Mouse (Mus musculus) neural tube, embryonic 14.5 days (tissue): ENCODE measurements around the gene Rps6kb2. TPM values are rescaled to one million over a fixed set of nuclear protein-coding genes. Genes with fewer than 3 reads are reported as not detected.

Experiments
- ATAC-seq: fragments of 200-750 bp; cut with Nextera tagmentation; 2 replicates; pipeline ENCODE4 v1.8.0; 2017; ENCODE audit warnings: low read depth, mild to moderate bottlenecking, moderate TSS enrichment, moderate library complexity
- H3K27ac ChIP-seq: fragments of 300-500 bp; sonication (generic); 2 replicates; pipeline ENCODE4 v1.5.1; 2014; ENCODE audit warnings: low read depth, mild to moderate bottlenecking, control low read depth, low read length, moderate library complexity, mixed read lengths
- H3K27me3 ChIP-seq: fragments of 300-500 bp; sonication (generic); 2 replicates; pipeline ENCODE4 v1.6.1; 2014; ENCODE audit warnings: low read length; ENCODE audit not compliant: control insufficient read depth, insufficient read depth
- H3K36me3 ChIP-seq: fragments of 300-500 bp; sonication (generic); 2 replicates; pipeline ENCODE4 v1.6.1; 2014; ENCODE audit warnings: low read length, mixed read lengths; ENCODE audit not compliant: control insufficient read depth, insufficient read depth
- H3K4me1 ChIP-seq: fragments of 300-500 bp; sonication (generic); 2 replicates; pipeline ENCODE4 v1.6.1; 2014; ENCODE audit warnings: low read length; ENCODE audit not compliant: control insufficient read depth, insufficient read depth
- H3K4me2 ChIP-seq: fragments of 300-500 bp; sonication (generic); 2 replicates; pipeline ENCODE4 v1.6.1; 2014; ENCODE audit warnings: mild to moderate bottlenecking, low read depth, low read length, control low read depth
- H3K4me3 ChIP-seq: fragments of 300-500 bp; sonication (generic); 2 replicates; pipeline ENCODE4 v1.5.1; 2014; ENCODE audit warnings: low read depth, low read length, control low read depth, mixed read lengths
- H3K9ac ChIP-seq: fragments of 300-500 bp; sonication (generic); replicated peaks from 2 replicates; pipeline ENCODE4 v1.6.1; 2014; ENCODE audit warnings: low read depth, mild to moderate bottlenecking, control low read depth, low read length, mixed read lengths
- H3K9me3 ChIP-seq: fragments of 300-500 bp; sonication (generic); 2 replicates; pipeline ENCODE4 v1.6.1; 2016; ENCODE audit warnings: low read length; ENCODE audit not compliant: control insufficient read depth
- WGBS: fragments of 180-500 bp; shearing (Covaris S2); extraction: QIAGEN DNeasy Blood & Tissue Kit; methylation state at CpG from one replicate; pipeline ENCODE4 v1.1.7; 2014; 5-methylcytosine and 5-hydroxymethylcytosine counted together
- polyA plus RNA-seq: library from polyadenylated mRNA; unstranded; fragments of >200 nt; fragmentation: Nextera tagmentation; extraction: Ambion mirVana; gene quantifications from 2 replicates; pipeline ENCODE4 v1.2.1, GENCODE M21; 2014

The Rps6kb2 gene
- polyA plus RNA-seq, 1 experiment from 2014 or later: 40.9 TPM

DNA sequence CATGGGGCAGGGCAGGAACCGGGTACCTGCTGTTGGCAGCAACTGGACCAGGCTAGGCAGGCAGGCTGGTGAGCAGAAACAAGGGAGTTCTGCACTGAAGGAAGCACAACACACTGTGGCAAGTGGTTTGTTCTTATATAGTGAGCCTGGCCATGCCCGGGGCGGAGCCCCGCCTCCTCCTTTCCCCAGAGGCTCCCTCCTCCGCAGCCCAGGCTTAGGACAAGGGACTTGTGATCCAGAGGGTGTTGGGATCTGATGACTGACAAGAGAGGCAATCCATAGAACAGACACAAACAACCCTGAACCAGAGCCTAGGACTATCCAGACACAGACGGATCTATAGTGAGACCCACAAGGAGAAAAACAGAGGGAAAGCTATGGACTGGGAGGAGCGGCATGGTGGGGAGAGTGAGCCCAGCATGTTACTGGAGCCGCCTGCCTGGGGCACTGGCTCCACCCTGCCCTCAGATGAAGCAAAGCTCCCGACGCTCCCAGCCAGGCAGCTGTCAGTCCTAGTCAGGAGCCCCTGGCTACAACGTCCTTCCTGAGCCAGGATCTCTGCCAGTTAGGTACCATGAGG, 12.3 kb upstream of the Rps6kb2 start, which contains the start of gene Carns1:
TSS of gene Carns1 (minus strand) at position 112 of the 580 bp plus-strand sequence.
- Histone ChIP-seq H3K4me3 (no peak within 1 kb of the TSS), H3K27ac (no peak within 1 kb of the TSS), H3K4me1 (0 out of 2 replicates have a peak, but pooled peaks cover 4% of the 10 kb centered on the region), H3K4me2 (peak within 1 kb of the TSS; percentile 27), H3K9me3 (no peaks in the 10 kb centered on the region), H3K36me3 (no peaks in the 10 kb centered on the region), H3K9ac (peak within 1 kb of the TSS; percentile 16), H3K27me3 (no peaks in the 10 kb centered on the region)
- 2% methylated on average over 11 of the region's 11 CpGs for WGBS
- ATAC-seq: peak; percentile 35; the same call in 1 of the 2 replicates

DNA sequence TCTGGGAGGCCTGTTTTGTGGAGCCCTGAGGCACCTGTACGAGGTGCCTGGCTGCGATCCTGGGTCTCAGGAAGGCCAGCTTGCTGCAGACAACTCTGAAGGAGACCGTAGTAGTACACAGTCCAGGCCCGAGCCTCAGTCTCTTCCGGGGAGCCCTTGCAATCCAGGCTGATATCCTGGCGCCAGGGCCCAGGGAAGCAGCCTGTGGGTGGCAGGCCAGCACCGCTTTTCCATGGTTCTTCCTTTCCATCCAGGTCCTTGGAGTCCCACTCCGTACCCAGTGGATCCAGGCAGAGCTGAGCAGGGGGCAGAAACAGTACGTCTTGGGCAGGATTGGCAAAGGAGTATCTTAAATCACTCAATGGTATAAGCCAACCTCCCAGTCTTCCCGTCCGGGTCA, 9.8 kb upstream of the Rps6kb2 start:
- H3K9ac ChIP-seq: no peak overlapping the region

DNA sequence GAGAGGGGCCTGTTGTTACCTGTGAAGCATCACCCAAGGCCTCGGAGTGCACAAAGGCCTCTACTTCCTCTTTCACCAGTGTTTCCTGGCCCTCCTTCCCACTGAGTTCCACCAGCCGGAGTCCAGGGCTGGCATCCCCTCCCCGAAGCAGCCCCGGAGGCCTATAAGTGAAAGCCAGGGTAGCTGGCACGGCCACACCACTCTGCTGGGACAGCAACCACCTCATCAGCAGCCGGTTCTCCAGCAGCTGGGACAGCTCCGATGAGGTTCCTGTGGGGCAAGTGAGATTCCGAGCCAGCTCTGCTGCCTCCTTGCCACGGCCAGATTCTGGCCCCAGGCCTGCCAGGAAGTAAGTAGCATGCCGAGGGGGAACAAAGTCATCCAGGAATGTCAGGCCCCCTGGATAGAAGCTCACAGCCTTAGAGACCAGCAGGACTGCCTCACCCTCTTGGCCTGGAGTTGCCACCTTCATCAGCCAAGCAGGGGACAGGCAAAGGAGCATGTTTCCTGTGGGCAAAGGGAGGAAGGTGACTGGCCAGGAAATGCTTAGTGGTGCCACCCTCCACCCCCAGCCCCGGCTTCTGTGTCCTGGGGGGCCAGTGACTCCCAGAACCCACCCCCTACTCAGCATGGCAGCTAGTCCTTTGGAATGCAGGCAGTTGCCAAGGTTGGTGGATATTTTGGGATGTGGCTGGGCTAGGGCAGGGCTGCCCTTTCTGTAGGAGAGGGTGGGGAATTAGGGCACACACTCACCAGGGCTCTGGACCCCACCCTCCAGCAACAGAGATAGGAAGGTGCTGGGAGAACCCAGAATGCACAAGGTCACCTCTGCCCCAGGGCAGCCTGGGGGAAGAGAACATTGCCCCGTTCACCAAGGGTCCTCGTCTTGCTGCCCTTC, 8.5 kb upstream of the Rps6kb2 start:
- Histone ChIP-seq H3K9me3 (no peaks in the 10 kb centered on the region), H3K36me3 (no peaks in the 10 kb centered on the region), H3K27me3 (no peaks in the 10 kb centered on the region), H3K4me3 (no peak overlapping the region), H3K4me2 (no peak overlapping the region), H3K4me1 (peaks cover 10% of the 10 kb centered on the region; the same call in 1 of the 2 replicates), H3K27ac (no peak overlapping the region), H3K9ac (no peak overlapping the region)
- ATAC-seq: no peak
- 76% methylated on average over 13 of the region's 13 CpGs for WGBS

More for the DNA sequence above, 9.8 kb upstream of the Rps6kb2 start:
- Histone ChIP-seq H3K9me3 (no peaks in the 10 kb centered on the region), H3K4me3 (no peak overlapping the region), H3K27ac (no peak overlapping the region), H3K36me3 (no peaks in the 10 kb centered on the region), H3K27me3 (no peaks in the 10 kb centered on the region), H3K4me2 (no peak overlapping the region), H3K4me1 (peaks cover 10% of the 10 kb centered on the region; the same call in 1 of the 2 replicates)
- no peak for ATAC-seq
- WGBS: 56% methylated on average over 11 of the region's 11 CpGs

DNA sequence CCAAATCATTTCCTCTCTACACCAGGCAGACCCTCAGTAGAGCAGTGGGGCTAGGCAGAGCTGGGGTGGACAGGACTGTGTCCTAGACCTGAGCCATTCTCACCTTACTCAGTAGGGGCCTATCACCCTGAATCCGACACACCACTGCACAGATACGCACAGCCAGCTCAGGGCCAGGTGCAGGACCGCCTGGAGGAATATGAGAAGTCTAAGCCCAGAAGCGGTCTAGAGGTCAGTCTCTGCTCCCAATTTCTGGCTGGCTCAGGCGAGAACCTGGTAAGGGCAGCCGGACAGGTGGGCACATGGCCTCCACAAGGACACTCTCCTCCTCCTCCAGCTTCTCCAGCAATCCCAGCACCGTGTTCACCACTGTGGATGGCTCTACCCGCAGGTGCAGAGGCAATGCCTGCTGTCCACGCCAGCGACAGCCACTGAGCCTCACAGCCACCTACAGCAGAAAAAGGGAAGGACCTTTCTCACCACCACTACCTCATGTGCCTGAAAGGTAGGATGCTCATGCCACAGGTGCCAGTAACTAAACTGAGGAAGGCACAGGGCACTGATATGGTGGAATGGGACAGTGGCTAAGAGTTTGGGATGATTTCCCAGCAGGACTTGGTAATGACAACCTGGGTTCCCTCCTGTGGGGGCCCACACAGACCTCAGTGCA, 7.7 kb upstream of the Rps6kb2 start:
- no peak overlapping the region for H3K27ac ChIP-seq
- no peaks in the 10 kb centered on the region for H3K27me3 ChIP-seq
- WGBS: 94% methylated on average over 10 of the region's 10 CpGs
- ATAC-seq: no peak
- H3K4me1 ChIP-seq: peaks cover 10% of the 10 kb centered on the region; the same call in 1 of the 2 replicates
- H3K36me3 ChIP-seq: no peaks in the 10 kb centered on the region
- H3K9ac ChIP-seq: no peak overlapping the region
- H3K4me3 ChIP-seq: no peak overlapping the region
- no peaks in the 10 kb centered on the region for H3K9me3 ChIP-seq
- H3K4me2 ChIP-seq: no peak overlapping the region

DNA sequence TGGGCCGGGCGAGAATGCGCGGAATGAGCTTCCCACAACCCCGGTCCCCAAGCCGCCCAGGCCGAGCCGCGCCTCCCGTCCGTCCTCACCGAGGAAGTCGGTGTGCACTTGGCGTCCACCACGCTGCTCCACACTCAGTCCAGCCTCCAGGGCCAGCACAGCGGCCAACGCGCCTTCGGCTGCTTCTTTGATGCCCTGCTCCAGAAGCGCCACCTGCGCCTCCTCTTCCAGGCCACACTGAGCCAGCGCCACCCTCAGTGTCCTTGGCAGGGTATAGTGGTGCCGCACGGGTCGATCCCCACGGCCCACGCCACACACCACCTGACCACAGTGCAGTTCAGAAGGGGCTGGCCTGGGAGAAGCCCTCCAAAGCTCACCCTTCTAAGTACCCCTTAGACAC, 6.7 kb upstream of the Rps6kb2 start:
- 5% methylated on average over 27 of the region's 27 CpGs for WGBS
- Histone ChIP-seq H3K4me1 (peaks cover 6% of the 10 kb centered on the region; the same call in 1 of the 2 replicates), H3K4me3 (peak overlapping the region; percentile 39), H3K4me2 (peak overlapping the region; percentile 82), H3K36me3 (no peaks in the 10 kb centered on the region), H3K27me3 (no peaks in the 10 kb centered on the region), H3K9ac (peak overlapping the region; percentile 76), H3K9me3 (no peaks in the 10 kb centered on the region), H3K27ac (peak overlapping the region; percentile 93)
- peak; percentile 48 for ATAC-seq

DNA sequence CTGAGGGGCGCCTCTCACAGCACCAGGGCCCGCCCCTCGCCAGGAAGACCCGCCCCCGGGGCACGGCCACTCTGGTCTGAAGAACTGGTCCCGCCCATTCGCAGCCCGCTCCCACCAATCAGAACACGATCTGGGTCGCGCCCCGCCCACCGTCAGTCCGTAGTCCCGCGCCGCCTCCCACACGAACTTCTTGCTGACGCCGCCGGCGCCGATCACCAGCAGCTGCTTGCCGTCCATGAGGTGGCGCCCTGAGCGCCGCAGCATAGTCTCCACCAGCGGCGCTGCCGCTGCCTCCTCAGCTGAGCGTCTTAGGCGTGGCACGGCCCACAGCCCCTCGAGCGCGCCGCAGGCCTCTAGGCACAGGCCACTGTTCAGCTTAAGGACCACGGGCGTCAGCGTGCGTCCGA, 6.2 kb upstream of the Rps6kb2 start:
- Histone ChIP-seq H3K4me3 (peak overlapping the region; percentile 39), H3K9ac (peak overlapping the region; percentile 76), H3K36me3 (no peaks in the 10 kb centered on the region), H3K27me3 (no peaks in the 10 kb centered on the region), H3K4me1 (peaks cover 6% of the 10 kb centered on the region; the same call in 1 of the 2 replicates), H3K9me3 (no peaks in the 10 kb centered on the region), H3K4me2 (peak overlapping the region; percentile 82), H3K27ac (peak overlapping the region; percentile 93)
- ATAC-seq: peak; percentile 94
- under 1% methylated on average over 43 of the region's 43 CpGs for WGBS

DNA sequence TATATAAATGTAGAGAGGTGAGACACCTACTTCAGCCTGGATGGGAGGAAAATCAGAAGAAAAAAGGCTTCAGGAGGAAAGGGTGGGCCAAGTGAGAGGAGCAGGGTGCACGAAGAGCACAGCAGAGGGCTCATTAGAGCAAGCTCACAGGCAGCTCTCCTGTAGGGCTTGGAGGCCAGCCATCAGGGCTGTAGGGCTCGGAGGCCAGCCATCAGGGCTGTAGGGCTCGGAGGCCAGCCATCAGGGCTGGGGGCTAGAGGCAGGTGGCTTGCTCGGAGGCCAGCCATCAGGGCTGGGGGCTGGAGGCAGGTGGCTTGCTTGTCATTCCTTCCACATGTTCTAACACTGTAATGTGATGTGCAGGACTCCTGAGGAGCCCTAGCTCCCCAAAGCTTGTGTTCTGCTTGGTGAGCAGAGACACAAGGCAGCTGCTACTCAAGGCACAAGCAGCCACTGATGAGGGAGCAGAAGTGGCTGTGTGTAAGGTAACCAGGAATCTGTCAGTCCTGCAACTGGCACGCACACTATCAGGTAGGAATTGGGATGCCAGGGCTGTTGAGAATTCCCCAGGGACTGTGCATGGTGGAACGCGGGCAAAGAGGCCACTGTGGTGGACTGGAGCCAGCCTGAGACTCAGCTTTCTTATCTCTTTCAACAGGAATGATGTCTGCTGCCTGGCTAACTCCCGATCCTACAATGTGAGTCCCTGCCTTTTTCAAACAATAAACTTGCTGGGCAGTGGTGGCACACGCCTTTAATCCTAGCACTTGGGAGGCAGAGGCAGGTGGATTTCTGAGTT, 3.7 kb upstream of the Rps6kb2 start:
- Histone ChIP-seq H3K4me2 (no peak overlapping the region), H3K4me3 (no peak overlapping the region), H3K4me1 (peaks cover 16% of the 10 kb centered on the region), H3K9ac (no peak overlapping the region), H3K36me3 (no peaks in the 10 kb centered on the region), H3K9me3 (no peaks in the 10 kb centered on the region), H3K27ac (no peak overlapping the region), H3K27me3 (no peaks in the 10 kb centered on the region)
- ATAC-seq: no peak
- 80% methylated on average over 9 of the region's 9 CpGs for WGBS

DNA sequence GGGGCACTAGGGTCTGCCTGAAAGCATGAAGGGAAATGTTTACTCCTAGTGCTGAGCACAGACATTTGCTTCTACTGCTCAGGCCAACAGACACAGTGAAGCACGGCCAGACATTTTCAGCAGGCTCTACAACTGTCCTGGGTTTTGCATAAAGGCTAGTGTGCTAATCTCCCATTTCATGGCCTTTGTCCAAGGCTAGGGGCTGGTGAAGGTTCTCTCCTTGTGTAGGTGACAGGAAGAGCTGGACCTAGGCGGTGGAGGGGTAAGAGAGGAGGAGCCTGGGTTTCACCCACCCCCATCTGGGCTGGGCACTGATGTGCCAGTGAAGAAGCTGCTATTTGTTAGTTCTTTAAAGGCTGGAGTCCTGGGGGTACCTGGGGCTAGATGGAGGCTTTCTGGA, 1.6 kb upstream of the Rps6kb2 start:
- H3K4me2 ChIP-seq: no peak overlapping the region
- no peak overlapping the region for H3K4me3 ChIP-seq
- no peak overlapping the region for H3K9ac ChIP-seq
- peaks cover 8% of the 10 kb centered on the region; the same call in 1 of the 2 replicates for H3K36me3 ChIP-seq
- WGBS: 81% methylated on average over 2 of the region's 2 CpGs
- H3K4me1 ChIP-seq: peaks cover 10% of the 10 kb centered on the region
- no peak overlapping the region for H3K27ac ChIP-seq
- no peaks in the 10 kb centered on the region for H3K9me3 ChIP-seq
- ATAC-seq: no peak
- no peaks in the 10 kb centered on the region for H3K27me3 ChIP-seq
